Mouse (Mus musculus) lung, postnatal 0 days (tissue): ENCODE data around the gene Pkdcc.

ENCODE experiments used
- CTCF ChIP-seq: IDR thresholded peaks from 2 replicates; pipeline ENCODE4 v1.5.1; 2016; ENCODE audit warnings: antibody characterized with exemption, mild to moderate bottlenecking
- EP300 ChIP-seq: IDR thresholded peaks from 2 replicates; pipeline ENCODE4 v1.6.1; 2016; ENCODE audit warnings: antibody characterized with exemption, mild to moderate bottlenecking, control low read depth

DNA sequence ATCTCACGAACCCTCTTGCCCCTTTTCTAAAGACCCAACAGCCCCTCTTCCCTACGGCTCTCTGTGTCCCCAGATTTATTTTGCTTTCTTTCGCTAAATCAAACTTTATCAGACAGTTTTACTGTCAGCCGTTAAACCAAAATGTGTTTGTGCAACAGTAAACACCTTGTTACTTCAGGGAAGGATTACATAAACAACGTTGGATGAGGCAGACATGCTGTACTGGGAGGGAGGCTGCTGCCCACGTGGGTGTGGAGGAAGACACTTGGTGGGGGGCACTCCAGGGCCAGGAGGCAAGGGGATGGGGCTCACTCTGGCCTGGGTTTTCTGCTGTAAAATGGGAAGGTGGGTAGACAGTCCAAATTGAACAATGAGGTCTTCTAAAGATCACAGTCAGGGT is 32.3 kb upstream of the Pkdcc start:
- TF ChIP-seq EP300 (no peak), CTCF (no peak)
